In the genomic region with DNA sequence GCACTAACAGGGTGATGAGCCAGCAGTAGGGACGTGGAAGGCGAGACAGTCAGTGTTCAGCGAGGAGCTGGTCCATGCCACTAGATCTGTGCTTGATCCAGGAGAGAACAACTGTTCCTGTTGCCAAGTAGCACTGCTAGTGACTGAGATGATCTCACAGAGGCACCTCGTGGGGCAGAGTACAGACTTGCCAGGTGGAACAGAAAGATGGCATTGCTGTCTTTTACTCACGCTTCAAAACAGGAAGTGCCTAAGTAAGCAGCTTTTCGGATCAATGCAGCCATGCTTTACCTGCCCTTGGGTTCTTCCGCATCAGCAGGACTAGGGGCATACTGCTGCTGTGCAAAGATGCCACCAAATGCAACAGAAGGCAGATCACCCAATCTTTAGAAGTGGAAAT, we compare ENCODE assay signal across 8 mouse cellular contexts.
DNase-seq lines count a peak whose midpoint lies in the region; ATAC-seq lines count a peak whose summit lies in the region.
"Had no signal": no experiment of that assay in that cellular context is flagged by ENCODE, and none has a peak within 500 bp of the region (broad histone marks: within the 10 kb centered on the region; RNA-seq: fewer than 3 reads in every experiment).

No protein-coding gene starts in this region.

- intact Hi-C loops in heart, postnatal 10 days (cut with DNase I) = no loop called here

- peak; percentile 14 for DNase-seq in spleen, adult 12 weeks (ENCODE audit: low spot score)
- no peak for DNase-seq in spleen, postnatal 4 days (ENCODE audit: low spot score in 2 of 2)
- peak; percentile 39 to 50 for DNase-seq in cerebellum, adult 18-20 months
- peak; percentile 40 for DNase-seq in thymus, postnatal 4 days
- no peak for DNase-seq in heart, postnatal 10 days
- DNase-seq in heart, adult 11 months = no peak

- ATAC-seq in megakaryocyte progenitor cell, adult 5-6 weeks (replicated peaks; ENCODE audit: poor library complexity) = peak; percentile 17; the same call in 1 of the 2 replicates
- ATAC-seq: lung, postnatal 0 days had no signal

Comparison
In these comparisons a context has a peak if more than half of its experiments do, and no peak if none do; other contexts are left out.
1. DNase-seq: peak in spleen, adult 12 weeks (single experiment), cerebellum, adult 18-20 months (2 of 2) and thymus, postnatal 4 days (single experiment); none in spleen, postnatal 4 days (0 of 2), heart, postnatal 10 days (0 of 2) and heart, adult 11 months (single experiment).